ENCODE assay signal across 9 mouse cellular contexts in the genomic region with DNA sequence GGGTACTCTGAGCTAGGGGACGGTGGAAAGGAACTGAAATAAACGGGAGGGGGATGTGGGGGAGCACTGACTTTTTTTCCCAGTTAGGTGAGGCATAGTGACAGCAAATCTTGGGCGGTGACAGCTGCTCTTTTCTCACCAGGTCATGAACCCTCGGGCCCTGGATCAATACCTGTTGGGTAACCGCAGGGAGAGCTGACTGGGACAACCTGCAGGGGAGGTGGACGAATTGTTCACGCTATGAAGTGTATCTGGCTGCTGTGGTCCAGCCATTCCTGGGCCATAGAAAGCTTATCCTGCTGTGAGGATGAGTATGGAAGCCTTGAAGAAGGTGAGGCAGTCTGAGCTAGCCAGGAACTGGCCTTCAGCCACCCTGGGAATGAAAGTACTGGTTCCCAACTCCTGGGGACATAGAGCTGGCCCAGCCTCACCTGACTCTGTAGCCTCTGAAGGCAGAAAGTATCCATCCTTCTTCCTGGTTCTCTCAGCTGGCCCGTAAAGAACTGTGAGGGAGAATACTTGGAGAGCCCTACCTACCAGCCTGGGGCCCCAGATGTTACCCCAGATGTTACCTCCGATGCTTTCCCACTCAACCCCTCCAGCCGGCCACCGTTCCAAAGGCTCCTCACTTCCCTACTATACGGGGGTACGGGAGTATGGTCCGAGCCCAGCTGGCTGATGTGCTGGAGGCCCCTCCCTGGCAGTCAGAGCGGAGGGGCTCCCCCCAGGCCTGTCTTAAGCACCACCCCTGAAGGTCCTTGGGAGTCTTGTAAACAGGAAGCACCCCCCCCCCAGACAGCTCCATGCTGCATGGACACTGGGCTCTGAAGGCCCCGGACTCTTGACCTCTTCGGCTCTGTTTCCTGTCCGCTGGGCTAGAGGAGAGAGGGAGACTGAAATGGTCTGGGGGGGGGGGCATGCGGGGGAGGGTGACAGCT. TPM values are rescaled to one million over a fixed set of nuclear protein-coding genes. Genes with fewer than 3 reads are reported as not detected.
DNase-seq lines count a peak whose midpoint lies in the region; ATAC-seq lines count a peak whose summit lies in the region.
"Had no signal": no experiment of that assay in that cellular context is flagged by ENCODE, and none has a peak within 500 bp of the region (broad histone marks: within the 10 kb centered on the region; RNA-seq: fewer than 3 reads in every experiment).

No protein-coding gene starts in this region.

- 53% methylated on average over 18 of the region's 19 CpGs for WGBS in forebrain, embryonic 11.5 days
- 50% methylated on average over 18 of the region's 19 CpGs for WGBS in hindbrain, embryonic 12.5 days
- 35% methylated on average over 19 of the region's 19 CpGs for WGBS in limb, embryonic 15.5 days
- WGBS in midbrain, embryonic 16.5 days: 62% methylated on average over 18 of the region's 19 CpGs

- H3K9ac ChIP-seq in forebrain, embryonic 11.5 days (ENCODE audit: low read length): peak overlapping the region; percentile 28
- H3K9ac ChIP-seq in hindbrain, embryonic 12.5 days: 0 out of 2 replicates have a peak overlapping the region, but pooled peaks have one; percentile 35
- H3K9ac ChIP-seq in limb, embryonic 15.5 days: 0 out of 2 replicates have a peak overlapping the region, but pooled peaks have one; percentile 20
- H3K9ac ChIP-seq in midbrain, embryonic 16.5 days (ENCODE audit: low read depth, low read length): no peak overlapping the region

- H3K4me3 ChIP-seq in forebrain, embryonic 11.5 days (ENCODE audit: low read depth, low read length): no peak overlapping the region
- H3K4me3 ChIP-seq in hindbrain, embryonic 12.5 days: no peak overlapping the region
- no peak overlapping the region for H3K4me3 ChIP-seq in limb, embryonic 15.5 days
- H3K4me3 ChIP-seq in midbrain, embryonic 16.5 days (ENCODE audit: low read depth, low read length): no peak overlapping the region

- DNase-seq in adrenal gland, postnatal 25 days: peak; percentile 41
- peak; percentile 56 for DNase-seq in forebrain, embryonic 11.5 days (ENCODE audit: low spot score)
- no peak for DNase-seq in right cerebral cortex, postnatal 36 days (ENCODE audit: low spot score in 2 of 2)
- no peak for DNase-seq in urinary bladder, postnatal 10 days (ENCODE audit: low spot score)
- DNase-seq in frontal cortex, postnatal 25 days (ENCODE audit: low spot score in 2 of 2): no peak

- peaks cover 13% of the 10 kb centered on the region; the same call in 1 of the 2 replicates for H3K4me1 ChIP-seq in forebrain, embryonic 11.5 days (replicated peaks; ENCODE audit: control insufficient read depth, insufficient read depth, low read length)
- H3K4me1 ChIP-seq in hindbrain, embryonic 12.5 days: peaks cover 43% of the 10 kb centered on the region
- H3K4me1 ChIP-seq in limb, embryonic 15.5 days: peaks cover 65% of the 10 kb centered on the region
- peaks cover 7% of the 10 kb centered on the region; the same call in 1 of the 2 replicates for H3K4me1 ChIP-seq in midbrain, embryonic 16.5 days (ENCODE audit: control insufficient read depth, insufficient read depth, low read length)

- ATAC-seq in forebrain, embryonic 11.5 days (replicated peaks; ENCODE audit: low FRiP score): no peak; the same call in 1 of the 2 replicates
- ATAC-seq in hindbrain, embryonic 12.5 days (ENCODE audit: low FRiP score): 0 out of 2 replicates have a peak, but pooled peaks have one; percentile 15
- 0 out of 2 replicates have a peak, but pooled peaks have one; percentile 11 for ATAC-seq in limb, embryonic 15.5 days (ENCODE audit: insufficient number of reproducible peaks, low FRiP score, low TSS enrichment, low read depth)
- ATAC-seq in midbrain, embryonic 16.5 days: peak; percentile 19

- H3K4me2 ChIP-seq in forebrain, embryonic 11.5 days (ENCODE audit: low read depth, low read length, severe bottlenecking): no peak overlapping the region
- no peak overlapping the region for H3K4me2 ChIP-seq in hindbrain, embryonic 12.5 days (replicated peaks)
- peak overlapping the region; percentile 2; the same call in 1 of the 2 replicates for H3K4me2 ChIP-seq in limb, embryonic 15.5 days
- no peak overlapping the region for H3K4me2 ChIP-seq in midbrain, embryonic 16.5 days (ENCODE audit: low read length)

- 0 out of 2 replicates have a peak overlapping the region, but pooled peaks have one; percentile 59 for H3K27ac ChIP-seq in forebrain, embryonic 11.5 days (ENCODE audit: low read depth, low read length)
- peak overlapping the region; percentile 66; the same call in 1 of the 2 replicates for H3K27ac ChIP-seq in hindbrain, embryonic 12.5 days
- H3K27ac ChIP-seq in limb, embryonic 15.5 days: peak overlapping the region; percentile 82
- H3K27ac ChIP-seq in midbrain, embryonic 16.5 days (ENCODE audit: low read length): peak overlapping the region; percentile 68

- H3K36me3 ChIP-seq in forebrain, embryonic 11.5 days (ENCODE audit: control insufficient read depth, insufficient read depth, low read length): no peaks in the 10 kb centered on the region
- H3K36me3 ChIP-seq in hindbrain, embryonic 12.5 days: no peaks in the 10 kb centered on the region
- H3K36me3 ChIP-seq in limb, embryonic 15.5 days: no peaks in the 10 kb centered on the region
- H3K36me3 ChIP-seq in midbrain, embryonic 16.5 days (ENCODE audit: control insufficient read depth, insufficient read depth, low read length): no peaks in the 10 kb centered on the region

- H3K27me3 ChIP-seq in forebrain, embryonic 11.5 days (ENCODE audit: control insufficient read depth, insufficient read depth, low read length): peaks cover 5% of the 10 kb centered on the region; the same call in 1 of the 2 replicates
- peaks cover 17% of the 10 kb centered on the region for H3K27me3 ChIP-seq in hindbrain, embryonic 12.5 days
- peaks cover 13% of the 10 kb centered on the region; the same call in 1 of the 2 replicates for H3K27me3 ChIP-seq in limb, embryonic 15.5 days
- no peaks in the 10 kb centered on the region for H3K27me3 ChIP-seq in midbrain, embryonic 16.5 days (ENCODE audit: control insufficient read depth, insufficient read depth, low read depth, low read length)

- H3K9me3 ChIP-seq in forebrain, embryonic 11.5 days (ENCODE audit: control insufficient read depth, low read length): no peaks in the 10 kb centered on the region
- no peaks in the 10 kb centered on the region for H3K9me3 ChIP-seq in hindbrain, embryonic 12.5 days (replicated peaks)
- H3K9me3 ChIP-seq in limb, embryonic 15.5 days: no peaks in the 10 kb centered on the region
- no peaks in the 10 kb centered on the region for H3K9me3 ChIP-seq in midbrain, embryonic 16.5 days (replicated peaks; ENCODE audit: control insufficient read depth, low read length, poor library complexity, severe bottlenecking)

RNA-seq across cellular contexts. Expression of a gene that starts 10.4 kb away (rescaled TPM):
- total RNA-seq in adrenal gland, postnatal 25 days (2021): 38.8 and 43.4 TPM in 2 replicates
- 9.6 and 10.4 TPM in 2 replicates for polyA plus RNA-seq in forebrain, embryonic 11.5 days (2014; fragmentation: Nextera tagmentation; extraction: Ambion mirVana)
- 15.1 and 15.6 TPM in 2 replicates for polyA plus RNA-seq in hindbrain, embryonic 12.5 days (2016; fragmentation: Nextera tagmentation; extraction: Ambion mirVana)
- polyA plus RNA-seq in limb, embryonic 15.5 days (2015; fragmentation: Nextera tagmentation; extraction: Ambion mirVana): 26.5 and 30.0 TPM in 2 replicates
- polyA plus RNA-seq in midbrain, embryonic 16.5 days (2015; fragmentation: Nextera tagmentation; extraction: Ambion mirVana): 11.4 and 13.6 TPM in 2 replicates

RNA-seq across cellular contexts. Expression of a gene that starts 23.3 kb away (rescaled TPM):
- not detected in 2 replicates for total RNA-seq in adrenal gland, postnatal 25 days (2021)
- polyA plus RNA-seq in forebrain, embryonic 11.5 days (2014; fragmentation: Nextera tagmentation; extraction: Ambion mirVana): not detected in 2 replicates
- polyA plus RNA-seq in hindbrain, embryonic 12.5 days (2016; fragmentation: Nextera tagmentation; extraction: Ambion mirVana): not detected in 2 replicates
- 0.65 and 0.73 TPM in 2 replicates for polyA plus RNA-seq in limb, embryonic 15.5 days (2015; fragmentation: Nextera tagmentation; extraction: Ambion mirVana)
- not detected in 2 replicates for polyA plus RNA-seq in midbrain, embryonic 16.5 days (2015; fragmentation: Nextera tagmentation; extraction: Ambion mirVana)
- total RNA-seq: MEL had no signal

RNA-seq across cellular contexts. Expression of a gene that starts 29.1 kb away (rescaled TPM):
- total RNA-seq in adrenal gland, postnatal 25 days (2021): 6.5 and 7.0 TPM in 2 replicates
- 2.3 and 2.7 TPM in 2 replicates for polyA plus RNA-seq in forebrain, embryonic 11.5 days (2014; fragmentation: Nextera tagmentation; extraction: Ambion mirVana)
- 2.7 and 2.9 TPM in 2 replicates for polyA plus RNA-seq in hindbrain, embryonic 12.5 days (2016; fragmentation: Nextera tagmentation; extraction: Ambion mirVana)
- polyA plus RNA-seq in limb, embryonic 15.5 days (2015; fragmentation: Nextera tagmentation; extraction: Ambion mirVana): 3.4 and 3.8 TPM in 2 replicates
- 1.8 and 2.2 TPM in 2 replicates for polyA plus RNA-seq in midbrain, embryonic 16.5 days (2015; fragmentation: Nextera tagmentation; extraction: Ambion mirVana)
- total RNA-seq: MEL had no signal

RNA-seq across cellular contexts. Expression of a gene that starts 45.0 kb away (rescaled TPM):
- 58.1 and 61.5 TPM in 2 replicates for total RNA-seq in adrenal gland, postnatal 25 days (2021)
- 45.0 and 47.8 TPM in 2 replicates for polyA plus RNA-seq in forebrain, embryonic 11.5 days (2014; fragmentation: Nextera tagmentation; extraction: Ambion mirVana)
- 54.3 and 58.7 TPM in 2 replicates for polyA plus RNA-seq in hindbrain, embryonic 12.5 days (2016; fragmentation: Nextera tagmentation; extraction: Ambion mirVana)
- polyA plus RNA-seq in limb, embryonic 15.5 days (2015; fragmentation: Nextera tagmentation; extraction: Ambion mirVana): 53.2 and 54.4 TPM in 2 replicates
- polyA plus RNA-seq in midbrain, embryonic 16.5 days (2015; fragmentation: Nextera tagmentation; extraction: Ambion mirVana): 46.0 and 46.5 TPM in 2 replicates

RNA-seq across cellular contexts. Expression of a gene that starts 58.7 kb away (rescaled TPM):
- 11.9 and 14.5 TPM in 2 replicates for total RNA-seq in adrenal gland, postnatal 25 days (2021)
- 108 and 113 TPM in 2 replicates for polyA plus RNA-seq in forebrain, embryonic 11.5 days (2014; fragmentation: Nextera tagmentation; extraction: Ambion mirVana)
- polyA plus RNA-seq in hindbrain, embryonic 12.5 days (2016; fragmentation: Nextera tagmentation; extraction: Ambion mirVana): 51.7 and 58.0 TPM in 2 replicates
- polyA plus RNA-seq in limb, embryonic 15.5 days (2015; fragmentation: Nextera tagmentation; extraction: Ambion mirVana): 15.1 and 16.3 TPM in 2 replicates
- 13.5 and 19.7 TPM in 2 replicates for polyA plus RNA-seq in midbrain, embryonic 16.5 days (2015; fragmentation: Nextera tagmentation; extraction: Ambion mirVana)

Comparison
In these comparisons a context has a peak if more than half of its experiments do, and no peak if none do; other contexts are left out.
1. DNase-seq: peak in adrenal gland, postnatal 25 days (single experiment) and forebrain, embryonic 11.5 days (single experiment); none in right cerebral cortex, postnatal 36 days (0 of 2), urinary bladder, postnatal 10 days (single experiment) and frontal cortex, postnatal 25 days (0 of 2).
2. Peak in every context shown above with its lines, with median percentiles within 50 percentile points of each other: H3K27ac ChIP-seq.